Mouse (Mus musculus): ENCODE measurements around the gene Lgals8. TPM values are rescaled to one million over a fixed set of nuclear protein-coding genes. Genes with fewer than 3 reads are reported as not detected.

The Lgals8 gene
- polyA plus RNA-seq (2014; fragmentation: Nextera tagmentation; extraction: Ambion mirVana) = 9.6 and 10.2 TPM in 2 replicates

DNA sequence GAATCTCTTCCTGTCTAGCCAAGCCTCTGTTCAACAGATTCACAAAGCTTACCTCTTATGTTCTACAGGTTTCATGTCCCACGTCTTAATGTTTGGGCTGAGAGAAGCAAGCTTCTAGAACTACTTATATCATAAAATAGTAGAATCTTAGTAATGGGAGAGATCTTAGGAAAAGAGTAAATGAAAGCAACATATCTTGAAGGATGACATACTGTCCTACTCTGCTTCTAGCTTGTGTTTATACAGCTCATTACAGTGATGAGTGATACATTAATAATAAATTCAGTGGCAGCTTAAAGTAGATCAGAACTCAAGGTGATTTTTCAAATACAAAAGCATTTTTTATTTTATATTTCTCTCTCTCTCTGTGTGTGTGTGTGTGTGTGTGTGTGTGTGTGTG lies at the start of gene Lgals8:
TSS of gene Lgals8 (minus strand) at position 101 of the 400 bp plus-strand sequence.
- no peak for DNase-seq (ENCODE audit: low spot score)
- no peak within 1 kb of the TSS for H3K27ac ChIP-seq (ENCODE audit: low read depth, low read length)
- no peak within 1 kb of the TSS for H3K9ac ChIP-seq (ENCODE audit: low read length)
- H3K4me3 ChIP-seq (ENCODE audit: low read depth, low read length) = no peak within 1 kb of the TSS
- H3K36me3 ChIP-seq (ENCODE audit: control insufficient read depth, insufficient read depth, low read length) = no peaks in the 10 kb centered on the region
- no peaks in the 10 kb centered on the region for H3K4me1 ChIP-seq (replicated peaks; ENCODE audit: control insufficient read depth, insufficient read depth, low read length)
- H3K4me2 ChIP-seq (ENCODE audit: low read depth, low read length, severe bottlenecking) = no peak within 1 kb of the TSS
- H3K9me3 ChIP-seq (ENCODE audit: control insufficient read depth, low read length) = no peaks in the 10 kb centered on the region
- H3K27me3 ChIP-seq (ENCODE audit: control insufficient read depth, insufficient read depth, low read length) = no peaks in the 10 kb centered on the region
- 86% methylated on average over 1 of the region's 1 CpGs for WGBS
- no peak for ATAC-seq (replicated peaks; ENCODE audit: low FRiP score)

DNA sequence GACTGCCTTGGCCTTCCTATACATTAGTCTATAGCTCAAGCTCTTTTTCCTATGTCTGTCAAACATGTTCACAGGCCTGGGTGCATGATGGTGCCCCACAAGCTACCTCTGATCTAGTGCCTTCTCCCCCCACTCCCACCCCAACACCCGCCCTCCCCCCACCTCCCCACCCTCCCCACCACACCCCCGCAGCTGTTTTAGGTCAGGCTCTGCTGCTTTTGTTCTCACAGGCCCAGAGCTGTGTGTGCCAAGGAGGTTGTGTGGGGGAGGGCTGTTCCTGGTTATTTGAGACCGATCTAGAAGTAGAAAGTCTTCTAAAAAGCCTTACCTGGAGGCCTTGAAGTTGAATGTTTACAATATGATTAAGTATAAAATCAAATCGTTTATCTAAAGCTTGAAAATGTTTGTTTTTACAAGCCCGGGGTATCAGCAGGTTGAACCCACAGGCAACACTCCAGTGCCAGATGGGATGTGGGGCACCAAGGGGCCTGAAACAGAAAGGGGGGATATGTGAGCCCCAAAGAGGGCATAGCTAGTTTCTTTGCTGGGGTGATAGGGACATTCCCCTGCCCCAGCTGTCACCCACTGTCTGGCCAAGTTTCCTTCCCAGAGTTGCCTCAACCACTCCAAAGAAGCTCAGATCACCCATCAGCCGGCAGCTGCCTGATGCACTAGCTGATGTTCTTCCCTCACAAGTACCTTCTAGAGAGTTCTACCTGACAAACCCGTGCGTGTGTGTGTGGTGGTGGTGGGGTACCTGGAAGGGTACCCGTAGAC lies 46.6 kb upstream of the Lgals8 start:
- DNase-seq (ENCODE audit: low spot score) = no peak

DNA sequence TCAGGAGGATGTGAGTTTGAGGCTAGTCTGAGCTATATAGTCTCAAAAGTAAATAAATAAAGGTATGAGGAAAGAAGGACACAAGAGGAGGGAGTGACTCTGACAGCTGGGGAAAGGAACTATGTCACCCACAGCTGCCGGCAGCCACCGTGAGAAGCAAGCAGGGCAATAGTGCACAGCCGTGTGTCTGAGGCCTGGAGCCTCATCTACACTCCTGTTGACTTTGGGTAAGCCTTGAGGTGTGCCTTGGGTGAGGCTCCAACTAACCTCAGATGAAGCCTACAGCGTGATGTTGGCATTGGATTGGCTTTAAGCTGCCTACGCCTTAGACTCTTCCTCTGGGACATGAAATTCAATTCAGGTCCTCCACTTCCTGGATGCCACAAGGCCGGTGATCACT lies 45.3 kb upstream of the Lgals8 start:
- ATAC-seq (replicated peaks; ENCODE audit: low FRiP score) = no peak
- 89% methylated on average over 6 of the region's 6 CpGs for WGBS
- H3K9ac ChIP-seq (ENCODE audit: low read length) = no peak overlapping the region
- H3K27me3 ChIP-seq (ENCODE audit: control insufficient read depth, insufficient read depth, low read length) = no peaks in the 10 kb centered on the region
- no peak overlapping the region for H3K4me3 ChIP-seq (ENCODE audit: low read depth, low read length)
- H3K36me3 ChIP-seq (ENCODE audit: control insufficient read depth, insufficient read depth, low read length) = no peaks in the 10 kb centered on the region
- no peaks in the 10 kb centered on the region for H3K4me1 ChIP-seq (replicated peaks; ENCODE audit: control insufficient read depth, insufficient read depth, low read length)
- no peak overlapping the region for H3K4me2 ChIP-seq (ENCODE audit: low read depth, low read length, severe bottlenecking)
- no peak overlapping the region for H3K27ac ChIP-seq (ENCODE audit: low read depth, low read length)
- no peaks in the 10 kb centered on the region for H3K9me3 ChIP-seq (ENCODE audit: control insufficient read depth, low read length)
- DNase-seq (ENCODE audit: low spot score) = no peak

More for the DNA sequence above, 46.6 kb upstream of the Lgals8 start:
- ATAC-seq (replicated peaks; ENCODE audit: low FRiP score) = 0 out of 2 replicates have a peak, but pooled peaks have one; percentile 24
- Histone ChIP-seq H3K36me3 (ENCODE audit: control insufficient read depth, insufficient read depth, low read length) (no peaks in the 10 kb centered on the region), H3K4me3 (ENCODE audit: low read depth, low read length) (no peak overlapping the region), H3K27ac (ENCODE audit: low read depth, low read length) (no peak overlapping the region), H3K9ac (ENCODE audit: low read length) (no peak overlapping the region), H3K4me2 (ENCODE audit: low read depth, low read length, severe bottlenecking) (no peak overlapping the region), H3K4me1 (replicated peaks; ENCODE audit: control insufficient read depth, insufficient read depth, low read length) (no peaks in the 10 kb centered on the region), H3K9me3 (ENCODE audit: control insufficient read depth, low read length) (no peaks in the 10 kb centered on the region), H3K27me3 (ENCODE audit: control insufficient read depth, insufficient read depth, low read length) (no peaks in the 10 kb centered on the region)
- 79% methylated on average over 9 of the region's 9 CpGs for WGBS

DNA sequence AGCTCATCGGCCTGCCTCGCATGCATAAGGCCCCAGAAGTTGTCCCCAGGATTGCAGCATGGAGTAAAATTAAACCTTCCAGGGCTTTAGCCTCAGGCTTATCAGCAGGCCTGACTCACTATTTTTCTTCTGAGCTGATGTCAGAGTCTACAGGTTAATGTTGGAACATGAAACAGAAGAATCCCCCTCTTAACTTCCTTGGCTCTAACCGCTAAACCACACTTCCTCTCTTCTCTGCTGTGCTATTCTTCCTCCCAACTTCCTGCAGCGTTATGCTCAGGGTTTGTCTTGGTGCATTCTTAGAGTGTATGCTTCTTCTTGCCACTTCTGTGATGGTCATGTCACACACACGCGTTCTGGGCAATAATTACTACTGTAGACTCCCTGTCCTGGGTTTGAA lies 42.7 kb upstream of the Lgals8 start:
- Histone ChIP-seq H3K36me3 (ENCODE audit: control insufficient read depth, insufficient read depth, low read length) (no peaks in the 10 kb centered on the region), H3K9me3 (ENCODE audit: control insufficient read depth, low read length) (no peaks in the 10 kb centered on the region)
- no peak for DNase-seq (ENCODE audit: low spot score)

DNA sequence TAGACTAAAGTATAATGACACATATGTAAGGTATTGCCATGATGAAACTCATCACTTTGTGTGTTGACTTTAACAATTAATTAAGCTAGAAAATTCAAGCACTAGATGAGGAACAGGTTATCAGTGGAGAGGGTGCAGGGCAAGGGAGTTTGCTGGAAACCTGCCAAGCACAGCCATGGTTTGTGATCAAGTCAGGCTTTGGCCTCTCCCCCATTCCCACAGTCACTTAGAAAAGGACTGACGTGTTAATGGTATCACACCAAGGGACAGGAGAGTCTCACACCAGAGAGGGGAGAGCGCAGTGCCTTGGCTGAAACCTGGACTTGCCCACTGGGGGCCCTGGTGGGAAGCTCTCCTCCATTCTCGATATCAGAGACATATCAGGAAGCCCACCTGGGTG lies 40.6 kb upstream of the Lgals8 start:
- Histone ChIP-seq H3K36me3 (ENCODE audit: control insufficient read depth, insufficient read depth, low read length) (no peaks in the 10 kb centered on the region), H3K27ac (ENCODE audit: low read depth, low read length) (no peak overlapping the region), H3K4me1 (replicated peaks; ENCODE audit: control insufficient read depth, insufficient read depth, low read length) (peaks cover 5% of the 10 kb centered on the region; the same call in 1 of the 2 replicates), H3K4me2 (ENCODE audit: low read depth, low read length, severe bottlenecking) (no peak overlapping the region), H3K9ac (ENCODE audit: low read length) (no peak overlapping the region), H3K4me3 (ENCODE audit: low read depth, low read length) (no peak overlapping the region), H3K27me3 (ENCODE audit: control insufficient read depth, insufficient read depth, low read length) (no peaks in the 10 kb centered on the region), H3K9me3 (ENCODE audit: control insufficient read depth, low read length) (no peaks in the 10 kb centered on the region)
- ATAC-seq (replicated peaks; ENCODE audit: low FRiP score) (no peak), DNase-seq (ENCODE audit: low spot score) (no peak)
- WGBS = 89% methylated on average over 3 of the region's 3 CpGs

More for the DNA sequence above, 42.7 kb upstream of the Lgals8 start:
- peaks cover 2% of the 10 kb centered on the region; the same call in 1 of the 2 replicates for H3K4me1 ChIP-seq (replicated peaks; ENCODE audit: control insufficient read depth, insufficient read depth, low read length)
- WGBS = 95% methylated on average over 6 of the region's 6 CpGs
- no peak overlapping the region for H3K4me2 ChIP-seq (ENCODE audit: low read depth, low read length, severe bottlenecking)
- no peak overlapping the region for H3K27ac ChIP-seq (ENCODE audit: low read depth, low read length)
- H3K9ac ChIP-seq (ENCODE audit: low read length) = no peak overlapping the region
- H3K27me3 ChIP-seq (ENCODE audit: control insufficient read depth, insufficient read depth, low read length) = no peaks in the 10 kb centered on the region
- ATAC-seq (replicated peaks; ENCODE audit: low FRiP score) = no peak
- no peak overlapping the region for H3K4me3 ChIP-seq (ENCODE audit: low read depth, low read length)

DNA sequence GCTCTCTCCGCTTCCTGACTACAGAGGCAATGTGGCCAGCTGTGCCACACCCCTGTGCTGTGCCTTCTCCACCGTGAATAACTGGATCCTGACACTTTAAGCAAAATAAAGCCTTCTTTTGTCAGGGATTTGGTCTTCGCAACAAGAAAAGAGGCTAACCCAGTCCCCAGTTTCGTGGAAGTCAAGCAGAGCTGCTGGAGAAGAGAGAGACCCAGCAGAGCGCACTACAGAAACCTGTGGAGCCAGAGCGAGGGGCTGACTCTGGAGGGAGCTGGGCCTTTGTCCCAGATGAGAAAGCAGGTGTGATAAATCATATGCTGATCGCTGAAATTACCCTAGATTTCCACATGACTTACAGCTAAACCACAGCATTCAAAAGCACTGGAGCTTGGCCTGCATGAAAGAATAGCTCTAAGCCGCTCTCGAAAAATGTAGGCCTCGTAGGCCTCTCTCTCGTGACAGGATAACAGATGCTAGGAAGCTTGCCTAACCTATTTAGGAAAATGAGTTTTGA lies 38.6 kb upstream of the Lgals8 start:
- H3K27ac ChIP-seq (ENCODE audit: low read depth, low read length) = peak overlapping the region; percentile 63
- no peaks in the 10 kb centered on the region for H3K27me3 ChIP-seq (ENCODE audit: control insufficient read depth, insufficient read depth, low read length)
- no peak overlapping the region for H3K4me2 ChIP-seq (ENCODE audit: low read depth, low read length, severe bottlenecking)
- H3K4me1 ChIP-seq (replicated peaks; ENCODE audit: control insufficient read depth, insufficient read depth, low read length) = peaks cover 5% of the 10 kb centered on the region; the same call in 1 of the 2 replicates
- H3K36me3 ChIP-seq (ENCODE audit: control insufficient read depth, insufficient read depth, low read length) = no peaks in the 10 kb centered on the region
- no peaks in the 10 kb centered on the region for H3K9me3 ChIP-seq (ENCODE audit: control insufficient read depth, low read length)
- ATAC-seq (replicated peaks; ENCODE audit: low FRiP score) (peak; percentile 80), DNase-seq (ENCODE audit: low spot score) (peak; percentile 59)
- no peak overlapping the region for H3K9ac ChIP-seq (ENCODE audit: low read length)
- H3K4me3 ChIP-seq (ENCODE audit: low read depth, low read length) = no peak overlapping the region
- WGBS = 20% methylated on average over 11 of the region's 11 CpGs

GRCm38 (mm10) chr13:12502665-12503237 lies 38.0 kb upstream of the Lgals8 start:
- Histone ChIP-seq H3K36me3 (ENCODE audit: control insufficient read depth, insufficient read depth, low read length) (no peaks in the 10 kb centered on the region), H3K9me3 (ENCODE audit: control insufficient read depth, low read length) (no peaks in the 10 kb centered on the region), H3K4me2 (ENCODE audit: low read depth, low read length, severe bottlenecking) (no peak overlapping the region), H3K9ac (ENCODE audit: low read length) (no peak overlapping the region), H3K4me1 (replicated peaks; ENCODE audit: control insufficient read depth, insufficient read depth, low read length) (peaks cover 5% of the 10 kb centered on the region; the same call in 1 of the 2 replicates), H3K4me3 (ENCODE audit: low read depth, low read length) (no peak overlapping the region), H3K27ac (ENCODE audit: low read depth, low read length) (peak overlapping the region; percentile 63), H3K27me3 (ENCODE audit: control insufficient read depth, insufficient read depth, low read length) (no peaks in the 10 kb centered on the region)
- DNase-seq (ENCODE audit: low spot score) (no peak), ATAC-seq (replicated peaks; ENCODE audit: low FRiP score) (no peak)
- 29% methylated on average over 4 of the region's 4 CpGs for WGBS

DNA sequence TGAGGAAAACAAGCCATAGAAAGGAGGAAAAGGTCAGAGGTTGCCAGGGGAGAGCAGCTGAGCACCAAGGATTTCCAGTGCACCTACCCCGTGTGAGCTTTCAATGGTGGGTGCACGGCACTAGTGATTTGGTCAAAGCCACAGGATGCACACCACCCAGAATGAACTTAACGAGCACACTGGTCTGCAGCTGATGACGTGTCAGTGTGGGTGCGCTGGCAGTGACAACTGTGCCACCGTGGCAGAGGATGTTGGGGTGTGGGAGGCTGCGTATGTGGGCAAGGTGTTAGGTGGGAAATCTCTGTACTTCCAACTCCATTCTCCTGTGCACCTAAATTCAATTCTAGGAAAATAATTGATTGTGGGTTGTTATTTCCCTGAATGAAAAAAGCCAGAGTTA lies 34.4 kb upstream of the Lgals8 start:
- Histone ChIP-seq H3K27me3 (ENCODE audit: control insufficient read depth, insufficient read depth, low read length) (no peaks in the 10 kb centered on the region), H3K4me1 (replicated peaks; ENCODE audit: control insufficient read depth, insufficient read depth, low read length) (peaks cover 5% of the 10 kb centered on the region; the same call in 1 of the 2 replicates)

More for the DNA sequence above, 34.4 kb upstream of the Lgals8 start:
- 75% methylated on average over 7 of the region's 7 CpGs for WGBS
- Histone ChIP-seq H3K27ac (ENCODE audit: low read depth, low read length) (no peak overlapping the region), H3K9ac (ENCODE audit: low read length) (no peak overlapping the region), H3K9me3 (ENCODE audit: control insufficient read depth, low read length) (no peaks in the 10 kb centered on the region), H3K4me3 (ENCODE audit: low read depth, low read length) (no peak overlapping the region), H3K4me2 (ENCODE audit: low read depth, low read length, severe bottlenecking) (no peak overlapping the region), H3K36me3 (ENCODE audit: control insufficient read depth, insufficient read depth, low read length) (no peaks in the 10 kb centered on the region)
- DNase-seq (ENCODE audit: low spot score) = no peak
- no peak for ATAC-seq (replicated peaks; ENCODE audit: low FRiP score)

All from forebrain, embryonic 11.5 days (tissue).